Mouse (Mus musculus) c-Kit-positive CD71-positive TER-119-positive erythroid progenitor cells, embryonic 14.5 days (primary cell): ENCODE measurements around the gene Ccr10.
A peak's percentile ranks its signal among the peaks of the same experiment; 100 is the strongest.

Source experiments
- DNase-seq: peaks from one replicate; pipeline ENCODE4 v3.0.0-alpha.2; 2013; ENCODE audit warnings: low spot score

Ccr10 gene

GRCm38 (mm10) chr11:101174851-101175628 is at the start of gene Ccr10:
Gene Ccr10 (minus strand): TSS chr11:101175443.
- no peak for DNase-seq

- no peak for DNase-seq
Observed at GRCm38 (mm10) chr11:101224337-101224736, 49.1 kb upstream of the Ccr10 start.

GRCm38 (mm10) chr11:101221306-101221986 is 46.2 kb upstream of the Ccr10 start:
- DNase-seq, result no peak

DNA sequence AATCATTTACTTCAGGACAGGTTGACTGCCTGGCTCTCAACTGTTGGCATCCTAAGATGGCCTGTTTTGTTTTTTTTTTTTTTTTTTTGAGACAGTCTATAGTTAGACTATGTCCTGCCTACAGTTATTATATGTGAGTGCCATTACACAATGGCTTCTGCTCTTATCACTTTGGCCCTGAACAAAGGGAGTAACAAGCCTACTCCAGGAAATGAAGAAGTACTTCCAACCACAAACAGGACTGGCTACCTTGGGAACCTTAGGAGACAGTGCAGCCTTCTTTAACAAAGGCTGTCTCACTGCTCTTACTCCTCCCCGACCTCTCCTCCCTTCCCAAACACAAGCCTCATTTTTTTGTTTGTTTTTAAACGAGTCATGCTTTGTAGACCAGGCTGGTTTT is 45.6 kb upstream of the Ccr10 start:
- no peak for DNase-seq

DNA sequence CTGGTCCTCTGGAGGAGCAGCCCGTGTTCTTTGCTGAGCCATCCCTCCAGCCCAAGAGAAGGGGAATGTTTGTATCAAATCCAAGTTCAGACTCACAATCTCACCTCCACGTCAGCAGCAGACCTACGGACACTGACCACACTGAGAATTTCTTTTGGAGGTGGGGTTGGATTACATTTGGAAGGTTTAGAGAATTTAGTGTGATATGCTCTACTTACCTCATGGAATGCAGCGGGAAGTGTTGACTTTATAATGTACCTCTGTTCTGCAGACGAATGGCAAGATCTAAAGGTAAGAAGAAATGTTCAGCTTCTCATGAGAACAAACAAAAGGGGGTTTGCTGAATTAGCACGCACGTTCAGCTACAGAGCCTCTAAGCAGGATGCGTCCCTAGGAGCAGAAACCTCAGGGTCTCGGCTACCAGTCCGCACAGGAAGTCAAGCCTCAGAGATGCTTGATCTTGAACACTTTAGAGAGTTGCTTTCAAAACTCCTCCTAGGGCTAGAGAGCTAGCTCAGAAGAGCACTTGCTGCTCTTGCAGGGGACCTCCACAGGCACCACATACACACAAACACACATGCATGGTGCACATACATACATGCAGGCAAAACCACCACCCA is 43.3 kb upstream of the Ccr10 start:
- no peak for DNase-seq

GRCm38 (mm10) chr11:101216936-101217335 is 41.7 kb upstream of the Ccr10 start:
- no peak for DNase-seq

DNA sequence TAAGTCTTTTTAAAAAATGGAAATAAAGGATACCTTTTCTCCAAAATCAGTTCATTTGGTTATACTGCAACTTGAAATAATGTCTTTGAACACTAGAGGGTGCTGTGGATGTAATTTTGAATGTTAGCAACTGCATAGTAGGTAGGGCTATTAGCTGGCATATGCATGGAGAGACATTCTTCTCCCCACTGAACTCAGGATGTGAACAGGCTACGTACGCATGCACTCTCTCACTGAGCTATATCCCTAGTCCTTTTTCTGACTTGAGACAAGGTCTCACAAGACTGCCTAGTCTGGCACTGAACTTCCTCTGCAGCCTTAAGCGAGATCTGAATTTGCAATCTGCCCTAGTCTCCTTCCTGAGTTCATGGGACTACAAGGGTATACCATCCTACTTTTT is 36.7 kb upstream of the Ccr10 start:
- DNase-seq, result peak; percentile 76

GRCm38 (mm10) chr11:101200986-101201385 is 25.7 kb upstream of the Ccr10 start:
- peak; percentile 52 for DNase-seq

DNA sequence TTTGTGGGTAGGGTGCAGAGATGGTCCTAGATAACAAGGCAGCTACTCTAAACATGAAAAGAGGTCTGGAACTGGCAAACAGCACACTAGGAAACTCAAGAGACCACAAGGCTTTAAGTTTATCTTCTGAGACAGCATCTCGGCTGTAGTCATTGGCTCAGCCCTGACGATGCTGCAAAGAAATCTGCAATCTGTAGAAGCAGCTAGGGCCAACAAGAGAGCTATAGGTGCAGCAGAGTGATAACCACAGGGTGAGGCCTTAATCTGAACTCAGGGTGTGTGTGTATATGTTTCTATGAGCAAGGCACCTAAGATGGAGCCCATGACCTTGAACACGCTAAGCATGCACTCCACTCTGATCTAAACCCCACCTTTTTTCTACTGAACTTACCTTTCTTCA is 24.3 kb upstream of the Ccr10 start:
- DNase-seq, result no peak

- no peak for DNase-seq
Observed at GRCm38 (mm10) chr11:101196175-101196574, 20.9 kb upstream of the Ccr10 start.

DNA sequence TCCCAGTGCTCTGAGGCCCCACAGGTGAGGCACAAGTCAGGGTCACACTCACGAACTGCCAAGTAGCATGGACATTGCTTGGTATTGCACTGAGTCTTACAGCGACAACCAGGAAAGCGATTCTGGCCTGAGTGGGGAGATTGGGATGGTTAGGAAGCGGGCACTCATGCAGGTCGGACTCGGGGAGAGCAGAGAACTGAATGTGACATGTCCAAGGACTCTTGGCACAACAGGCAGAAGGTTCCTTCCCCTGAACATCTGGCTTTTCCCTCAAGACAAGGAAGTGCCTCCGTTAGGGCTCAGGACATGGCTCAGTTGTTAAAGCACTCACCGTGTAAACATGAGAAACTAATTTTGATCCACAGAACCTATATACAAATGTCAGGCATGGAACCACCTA is 20.3 kb upstream of the Ccr10 start:
- no peak for DNase-seq

DNA sequence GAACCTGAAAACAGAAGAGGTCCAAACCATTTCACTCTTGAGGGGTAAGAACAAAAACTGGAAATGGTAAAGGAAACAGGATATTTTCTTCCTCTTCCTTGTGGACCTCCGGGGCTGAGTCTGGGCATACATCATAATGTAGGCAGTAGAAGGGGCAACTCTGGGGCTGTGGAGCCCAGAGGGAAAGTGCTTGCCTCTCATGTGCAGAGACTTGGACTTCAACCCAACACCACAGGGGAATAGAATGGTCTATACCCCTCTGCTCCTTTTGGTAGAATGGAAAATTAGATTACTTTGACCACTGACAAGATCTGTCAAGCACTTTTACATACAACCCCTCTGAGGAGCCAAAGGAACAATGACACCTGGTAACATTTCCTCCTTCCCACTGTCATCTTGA is 19.9 kb upstream of the Ccr10 start:
- no peak for DNase-seq

DNA sequence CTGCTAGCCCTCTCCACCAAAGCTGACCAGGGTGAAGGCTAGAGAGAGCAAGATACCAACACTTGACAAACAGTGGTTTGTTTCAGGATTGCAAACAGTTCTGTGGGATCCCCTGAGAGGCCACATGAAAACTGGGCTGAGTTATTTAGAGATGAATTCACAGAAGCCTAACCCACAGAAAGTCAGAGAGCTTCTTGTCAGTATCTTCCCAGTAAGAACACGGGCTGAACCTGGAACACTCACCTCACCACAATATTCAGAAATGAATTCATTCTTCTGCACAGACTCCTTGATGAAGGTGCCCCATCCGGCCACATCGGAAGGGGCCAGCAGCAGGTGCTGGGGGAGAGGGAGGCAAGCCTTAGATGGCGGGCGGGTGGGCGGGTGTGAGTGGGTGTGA is 19.4 kb upstream of the Ccr10 start:
- DNase-seq, result no peak

DNA sequence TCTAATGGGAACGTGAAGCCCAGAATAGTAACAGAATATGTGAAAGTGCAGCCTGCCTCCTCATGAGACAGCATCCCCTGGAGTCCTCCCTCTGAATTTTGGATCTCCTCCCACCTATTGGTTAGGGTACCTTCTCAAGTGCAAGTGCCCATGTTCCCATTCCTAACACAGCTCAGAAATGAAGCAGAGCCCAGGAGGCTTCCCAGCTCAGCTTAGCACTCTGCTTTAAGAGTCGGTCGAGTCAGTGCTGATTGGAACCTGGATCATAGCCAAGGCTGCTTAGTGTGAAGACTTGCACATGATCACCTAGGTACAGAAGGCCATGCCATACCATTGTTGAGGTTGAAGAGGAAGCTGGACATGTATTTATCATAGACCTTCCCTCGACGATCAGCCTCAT is 18.9 kb upstream of the Ccr10 start:
- no peak for DNase-seq

- DNase-seq, result no peak
Observed at GRCm38 (mm10) chr11:101193076-101193475, 17.8 kb upstream of the Ccr10 start.

DNA sequence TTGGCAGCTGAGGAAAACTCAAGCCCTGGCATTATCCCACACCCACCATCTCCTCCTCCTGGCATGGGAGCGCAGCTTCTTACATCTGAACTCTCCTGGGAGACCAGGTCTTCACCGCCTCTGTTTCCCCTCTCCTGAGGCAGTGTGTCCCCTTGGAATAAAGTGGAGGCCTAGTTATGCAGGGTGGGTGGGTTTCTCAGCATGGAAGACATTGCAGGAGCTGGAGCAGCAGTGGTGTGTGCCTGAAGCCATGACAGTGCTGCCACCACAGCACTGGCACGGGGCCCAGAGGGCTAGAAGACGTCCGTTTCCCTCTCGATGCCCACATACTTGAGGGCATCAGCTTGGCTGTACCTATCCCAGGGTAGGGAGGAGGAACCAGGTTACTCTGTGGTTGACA is 17.4 kb upstream of the Ccr10 start:
- no peak for DNase-seq

DNA sequence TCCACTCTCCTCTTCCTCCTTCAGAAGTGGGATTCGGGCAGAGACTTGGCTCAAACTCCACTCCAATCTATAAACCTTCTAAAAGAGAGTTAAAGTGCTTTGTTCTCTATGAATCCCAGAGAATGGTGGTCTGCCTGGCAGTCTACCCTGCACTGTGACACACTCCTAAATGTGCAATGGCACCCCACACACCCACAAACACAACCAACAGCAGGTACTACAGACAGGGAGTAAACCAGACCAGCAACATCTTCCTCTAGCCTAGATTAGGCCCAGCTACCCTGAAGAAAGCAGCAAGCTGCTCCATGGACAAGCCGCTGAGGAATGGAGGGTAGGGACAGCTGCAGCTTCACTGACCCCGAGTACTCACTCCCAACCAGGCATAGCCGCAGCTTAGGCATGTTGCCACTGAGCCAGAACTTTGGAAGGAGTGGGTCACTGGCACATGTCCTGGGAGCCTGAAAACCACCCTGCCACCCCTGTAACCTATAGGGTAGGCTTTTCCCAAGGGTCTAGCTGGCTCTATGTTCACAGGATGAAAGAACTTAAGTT is 16.8 kb upstream of the Ccr10 start:
- no peak for DNase-seq

DNA sequence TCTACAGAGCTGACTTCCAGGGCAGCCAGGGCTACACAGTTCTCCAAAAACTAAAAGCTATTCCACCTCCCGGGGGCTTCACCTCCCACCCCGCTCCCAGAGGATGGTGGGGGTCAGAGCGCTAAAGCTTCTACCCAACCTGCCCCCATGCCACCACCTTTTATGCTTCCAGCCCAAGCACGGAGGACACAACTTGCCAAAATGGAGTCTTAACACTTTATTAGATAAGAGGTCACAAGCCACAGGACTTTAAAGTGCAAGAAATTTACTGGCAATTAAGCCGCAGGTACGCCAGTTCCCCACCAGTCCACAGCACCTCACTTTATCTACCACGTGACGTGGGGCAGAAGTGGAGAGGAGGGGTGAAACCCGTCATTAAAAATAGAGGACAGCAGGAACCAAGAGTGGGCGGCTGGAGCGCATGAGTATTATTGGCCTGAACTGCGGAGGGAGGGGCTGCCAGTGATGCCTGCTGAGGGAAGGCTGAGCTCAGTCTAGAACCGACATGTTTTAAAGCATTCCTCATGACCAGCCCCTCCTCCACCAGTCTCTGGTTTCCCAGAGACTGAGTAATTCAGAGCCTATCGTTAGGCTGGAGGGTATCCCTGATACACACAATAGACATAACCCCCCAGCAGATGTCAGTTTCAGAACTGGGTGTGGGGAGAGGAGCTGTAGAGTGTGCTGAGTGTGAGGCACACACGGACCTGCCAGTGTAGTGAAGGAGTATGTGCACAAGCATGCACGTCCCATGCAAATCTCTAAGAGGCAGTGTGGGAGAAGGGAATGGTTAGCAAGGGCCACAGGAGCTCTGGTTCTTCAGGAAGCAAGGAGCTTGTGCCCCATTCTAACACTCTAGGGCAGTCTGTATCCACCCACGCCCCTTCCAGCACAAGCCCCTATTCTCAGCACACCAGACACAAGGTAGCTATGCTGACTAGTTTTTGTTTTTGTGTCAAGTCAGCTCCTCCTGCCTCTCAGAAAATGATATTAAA is 16.0 kb upstream of the Ccr10 start:
- no peak for DNase-seq

GRCm38 (mm10) chr11:101190181-101190912 is 15.1 kb upstream of the Ccr10 start:
- no peak for DNase-seq

DNA sequence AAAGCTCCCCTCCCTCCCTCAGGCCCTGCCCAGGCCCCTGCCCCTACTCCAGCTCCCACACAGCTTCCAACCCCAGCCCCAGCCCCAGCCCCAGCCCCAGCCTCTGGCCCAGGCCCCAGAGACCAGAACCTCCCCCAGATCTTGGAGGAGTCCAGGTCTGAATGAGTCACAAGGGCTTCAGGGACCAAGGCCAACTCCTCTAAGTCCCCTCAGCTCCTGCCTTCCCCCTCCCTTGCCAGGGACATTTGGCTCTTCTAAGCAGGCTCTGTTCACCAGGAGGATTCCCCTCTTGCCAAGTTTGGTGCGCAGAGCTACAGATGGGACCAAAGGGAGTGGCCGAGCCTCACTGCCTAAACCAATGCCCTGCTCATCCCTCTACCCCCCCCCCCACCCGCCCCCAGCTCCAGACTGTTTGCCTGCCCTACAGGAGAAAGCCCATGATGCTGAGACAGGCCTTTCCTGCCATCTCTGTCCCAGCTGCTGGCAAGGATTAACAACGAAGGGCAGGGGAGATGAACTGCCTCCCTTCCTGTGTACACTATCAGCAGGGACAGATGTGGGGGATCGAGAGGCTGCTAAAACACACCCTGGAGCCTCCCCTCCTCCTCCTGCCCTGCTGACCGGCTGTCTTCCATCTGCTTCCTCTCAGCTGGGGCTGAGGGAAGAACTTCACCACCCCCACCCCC is 14.4 kb upstream of the Ccr10 start:
- peak; percentile 77 for DNase-seq
